Mouse (Mus musculus): ENCODE measurements around the gene Dirc2. TPM values are rescaled to one million over a fixed set of nuclear protein-coding genes. Genes with fewer than 3 reads are reported as not detected.

Gene Dirc2
- total RNA-seq, 2 experiments from 2014 or later, result 27.0 to 30.1 TPM

GRCm38 (mm10) chr16:35739548-35739947, 29.6 kb downstream of the Dirc2 start:
- DNase-seq, result no peak

GRCm38 (mm10) chr16:35738096-35738767, 30.9 kb downstream of the Dirc2 start:
- no peak for DNase-seq

GRCm38 (mm10) chr16:35734038-35734437, 35.1 kb downstream of the Dirc2 start:
- peak; percentile 81 for DNase-seq

- peak; percentile 32 for DNase-seq
Measured at GRCm38 (mm10) chr16:35732096-35732495, 37.1 kb downstream of the Dirc2 start.

- no peak for DNase-seq
Measured at GRCm38 (mm10) chr16:35729151-35729738, 39.9 kb downstream of the Dirc2 start.

GRCm38 (mm10) chr16:35726601-35727000, 42.6 kb downstream of the Dirc2 start:
- no peak for DNase-seq

- no peak for DNase-seq
Measured at GRCm38 (mm10) chr16:35724561-35724960, 44.6 kb downstream of the Dirc2 start.

- DNase-seq, result no peak
Measured at GRCm38 (mm10) chr16:35717761-35718160, 51.4 kb downstream of the Dirc2 start.

- peak; percentile 19 for DNase-seq
Measured at GRCm38 (mm10) chr16:35716257-35716656, 52.9 kb downstream of the Dirc2 start.

- peak; percentile 39 for DNase-seq
Measured at GRCm38 (mm10) chr16:35715771-35716170, 53.4 kb downstream of the Dirc2 start.

- peak; percentile 18 for DNase-seq
Measured at GRCm38 (mm10) chr16:35715350-35715749, 53.8 kb downstream of the Dirc2 start.

GRCm38 (mm10) chr16:35714689-35715088, 54.5 kb downstream of the Dirc2 start:
- no peak for DNase-seq

GRCm38 (mm10) chr16:35713606-35714005, 55.5 kb downstream of the Dirc2 start:
- no peak for DNase-seq

GRCm38 (mm10) chr16:35711004-35711403, 58.2 kb downstream of the Dirc2 start:
- DNase-seq, result no peak

GRCm38 (mm10) chr16:35707004-35707403, 62.2 kb downstream of the Dirc2 start:
- no peak for DNase-seq

- DNase-seq, result no peak
Measured at GRCm38 (mm10) chr16:35704796-35705195, 64.4 kb downstream of the Dirc2 start.

- DNase-seq, result no peak
Measured at GRCm38 (mm10) chr16:35703763-35704679, 65.1 kb downstream of the Dirc2 start.

GRCm38 (mm10) chr16:35701823-35702222, 67.3 kb downstream of the Dirc2 start:
- DNase-seq, result no peak

- DNase-seq, result no peak
Measured at GRCm38 (mm10) chr16:35696103-35696502, 73.1 kb downstream of the Dirc2 start.

GRCm38 (mm10) chr16:35694250-35694846, 74.8 kb downstream of the Dirc2 start:
- no peak for DNase-seq

GRCm38 (mm10) chr16:35691606-35692005, 77.5 kb downstream of the Dirc2 start:
- DNase-seq, result peak; percentile 79

- peak; percentile 53 for DNase-seq
Measured at GRCm38 (mm10) chr16:35686491-35686890, 82.7 kb downstream of the Dirc2 start.

GRCm38 (mm10) chr16:35685027-35685426, 84.1 kb downstream of the Dirc2 start:
- DNase-seq, result no peak
